Mouse (Mus musculus) myocyte (in vitro differentiated cells): ENCODE data around the gene Tgfbr1.

ENCODE experiments used
- CEBPB ChIP-seq: IDR thresholded peaks from 2 replicates; pipeline ENCODE4 v1.6.1; 2011; ENCODE audit warnings: mild to moderate bottlenecking, moderate library complexity; ENCODE audit not compliant: poor library complexity, insufficient read depth, severe bottlenecking
- E2F4 ChIP-seq: IDR thresholded peaks from one replicate; pipeline ENCODE4 v1.6.1; 2011; ENCODE audit warnings: mild to moderate bottlenecking, control low read depth, moderate library complexity; ENCODE audit not compliant: insufficient read depth
- MAX ChIP-seq: IDR thresholded peaks from one replicate; pipeline ENCODE4 v1.6.1; 2011; ENCODE audit warnings: low read depth, mild to moderate bottlenecking, control low read depth
- POLR2A ChIP-seq: IDR thresholded peaks from one replicate; pipeline ENCODE4 v1.6.1; 2011; ENCODE audit warnings: low read depth, mild to moderate bottlenecking, control low read depth, moderate library complexity; ENCODE audit not compliant: insufficient read length
- POLR2AphosphoS2 ChIP-seq: IDR thresholded peaks from one replicate; pipeline ENCODE4 v1.6.1; 2011; ENCODE audit warnings: low read depth, control low read depth; ENCODE audit not compliant: insufficient read length
- SRF ChIP-seq: IDR thresholded peaks from one replicate; pipeline ENCODE4 v1.6.1; 2011; ENCODE audit warnings: low read depth; ENCODE audit not compliant: control insufficient read depth, insufficient read length
- USF1 ChIP-seq: IDR thresholded peaks from one replicate; pipeline ENCODE4 v1.6.1; 2011; ENCODE audit warnings: low read depth, mild to moderate bottlenecking, control low read depth, moderate library complexity

- TF ChIP-seq CEBPB: no peak
- no peak for TF ChIP-seq POLR2A
- no peak for TF ChIP-seq POLR2AphosphoS2
- TF ChIP-seq SRF: no peak
- no peak for TF ChIP-seq USF1
- no peak for TF ChIP-seq MAX
- TF ChIP-seq E2F4: no peak
These were observed 42.2 kb upstream of the Tgfbr1 start for GRCm38 (mm10) chr4:47310812-47311211.
